Mouse (Mus musculus): ENCODE measurements around the gene Wdr6. TPM values are rescaled to one million over a fixed set of nuclear protein-coding genes. Genes with fewer than 3 reads are reported as not detected.
A peak's percentile ranks its signal among the peaks of the same experiment; 100 is the strongest.

Wdr6 gene
- 2.1 and 3.3 TPM in 2 replicates for total RNA-seq (2015)
- 3.1 and 4.0 TPM in 2 replicates for total RNA-seq (2017)

- peak; percentile 93 for ATAC-seq (ENCODE audit: poor library complexity, severe bottlenecking)
Measured at GRCm38 (mm10) chr9:108578545-108579343, at the start of gene Wdr6. Gene Wdr6, minus strand, starts transcription at chr9:108578739.

GRCm38 (mm10) chr9:108628141-108628540, 49.6 kb upstream of the Wdr6 start:
- ATAC-seq (ENCODE audit: poor library complexity, severe bottlenecking), result no peak

GRCm38 (mm10) chr9:108626498-108626897, 48.0 kb upstream of the Wdr6 start:
- no peak for ATAC-seq (ENCODE audit: poor library complexity, severe bottlenecking)

GRCm38 (mm10) chr9:108617301-108617700, 38.8 kb upstream of the Wdr6 start:
- no peak for ATAC-seq (ENCODE audit: poor library complexity, severe bottlenecking)

- ATAC-seq (ENCODE audit: poor library complexity, severe bottlenecking), result no peak
Measured at GRCm38 (mm10) chr9:108611488-108611887, 32.9 kb upstream of the Wdr6 start.

GRCm38 (mm10) chr9:108608889-108609288, 30.4 kb upstream of the Wdr6 start:
- ATAC-seq (ENCODE audit: poor library complexity, severe bottlenecking), result no peak

- ATAC-seq (ENCODE audit: poor library complexity, severe bottlenecking), result peak; percentile 68; the same call in 1 of the 2 replicates
Measured at GRCm38 (mm10) chr9:108607929-108608328, 29.4 kb upstream of the Wdr6 start.

GRCm38 (mm10) chr9:108601986-108602385, 23.4 kb upstream of the Wdr6 start:
- ATAC-seq (ENCODE audit: poor library complexity, severe bottlenecking), result no peak

- no peak for ATAC-seq (ENCODE audit: poor library complexity, severe bottlenecking)
Measured at GRCm38 (mm10) chr9:108600011-108600410, 21.5 kb upstream of the Wdr6 start.

GRCm38 (mm10) chr9:108599021-108599566, 20.6 kb upstream of the Wdr6 start:
- ATAC-seq (ENCODE audit: poor library complexity, severe bottlenecking), result no peak

GRCm38 (mm10) chr9:108596998-108597764, 18.6 kb upstream of the Wdr6 start, which contains the start of gene P4htm:
Gene P4htm, minus strand, starts transcription at chr9:108597667.
- peak; percentile 79 for ATAC-seq (ENCODE audit: poor library complexity, severe bottlenecking)

GRCm38 (mm10) chr9:108594354-108594753, 15.8 kb upstream of the Wdr6 start:
- peak; percentile 52 for ATAC-seq (ENCODE audit: poor library complexity, severe bottlenecking)

GRCm38 (mm10) chr9:108591462-108591861, 12.9 kb upstream of the Wdr6 start:
- ATAC-seq (ENCODE audit: poor library complexity, severe bottlenecking), result no peak

GRCm38 (mm10) chr9:108589229-108589628, 10.7 kb upstream of the Wdr6 start:
- peak; percentile 52; the same call in 1 of the 2 replicates for ATAC-seq (ENCODE audit: poor library complexity, severe bottlenecking)

- no peak for ATAC-seq (ENCODE audit: poor library complexity, severe bottlenecking)
Measured at GRCm38 (mm10) chr9:108587571-108588180, 9.1 kb upstream of the Wdr6 start.

- ATAC-seq (ENCODE audit: poor library complexity, severe bottlenecking), result no peak
Measured at GRCm38 (mm10) chr9:108579344-108579690, 778 bp upstream of the Wdr6 start.

- no peak for ATAC-seq (ENCODE audit: poor library complexity, severe bottlenecking)
Measured at GRCm38 (mm10) chr9:108577934-108578544, 500 bp downstream of the Wdr6 start.

GRCm38 (mm10) chr9:108577025-108577424, 1.5 kb downstream of the Wdr6 start:
- no peak for ATAC-seq (ENCODE audit: poor library complexity, severe bottlenecking)

- ATAC-seq (ENCODE audit: poor library complexity, severe bottlenecking), result no peak
Measured at GRCm38 (mm10) chr9:108575321-108576297, 2.9 kb downstream of the Wdr6 start.

Data from megakaryocyte, adult 5-6 weeks (primary cell).